ENCODE assay signal across 9 mouse cellular contexts in the genomic region with DNA sequence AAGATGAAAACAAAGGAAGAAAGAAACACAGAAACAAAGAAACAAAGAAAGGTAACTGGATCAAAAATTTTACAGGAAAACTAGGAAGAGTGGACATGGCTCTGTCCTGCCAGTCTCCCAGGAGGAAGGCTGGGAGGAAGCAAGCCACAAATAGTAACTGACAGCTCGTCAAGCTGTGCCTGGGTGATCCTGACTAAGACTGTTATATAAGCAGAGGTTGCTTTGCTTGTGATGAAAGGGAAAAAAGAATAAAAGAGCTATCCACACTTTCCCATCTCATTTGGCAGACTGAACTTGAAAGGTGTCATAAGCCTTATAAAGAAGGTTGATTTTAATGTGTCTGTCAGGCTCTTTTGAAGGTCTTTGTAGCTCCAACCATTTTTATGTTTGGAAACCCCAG.
DNase-seq lines count a peak whose midpoint lies in the region; ATAC-seq and TF ChIP-seq lines count a peak whose summit lies in the region.
"Had no signal": no experiment of that assay in that cellular context is flagged by ENCODE, and none has a peak within 500 bp of the region (broad histone marks: within the 10 kb centered on the region; RNA-seq: fewer than 3 reads in every experiment).

No protein-coding gene starts in this region.

- no peak overlapping the region for H3K4me3 ChIP-seq in lung, postnatal 0 days (ENCODE audit: low read depth, low read length)
- H3K4me3 ChIP-seq in kidney, embryonic 15.5 days (replicated peaks): no peak overlapping the region

- no peak overlapping the region for H3K27ac ChIP-seq in lung, postnatal 0 days (ENCODE audit: low read length)
- no peak overlapping the region for H3K27ac ChIP-seq in kidney, embryonic 15.5 days

- TF ChIP-seq EP300 in lung, postnatal 0 days (IDR thresholded peaks at IDR 0.05): no peak

- no peaks in the 10 kb centered on the region for H3K9me3 ChIP-seq in lung, postnatal 0 days (ENCODE audit: low read length)
- no peaks in the 10 kb centered on the region for H3K9me3 ChIP-seq in kidney, embryonic 15.5 days (replicated peaks)

- H3K4me1 ChIP-seq in lung, postnatal 0 days (ENCODE audit: insufficient read depth, low read depth, low read length): no peaks in the 10 kb centered on the region
- H3K4me1 ChIP-seq in kidney, embryonic 15.5 days: no peaks in the 10 kb centered on the region

- no peaks in the 10 kb centered on the region for H3K36me3 ChIP-seq in lung, postnatal 0 days (ENCODE audit: insufficient read depth, low read length)
- no peaks in the 10 kb centered on the region for H3K36me3 ChIP-seq in kidney, embryonic 15.5 days

- no peak overlapping the region for H3K4me2 ChIP-seq in lung, postnatal 0 days (replicated peaks; ENCODE audit: low read depth, low read length)
- H3K4me2 ChIP-seq in kidney, embryonic 15.5 days: no peak overlapping the region
- H3K4me2 ChIP-seq: lung, embryonic 14.5 days had no signal

- peak; percentile 11 to 46 for DNase-seq in adrenal gland, adult (ENCODE audit: inconsistent age in 2 of 2, low spot score in 1 of 2)
- DNase-seq in adrenal gland, postnatal 25 days: no peak
- DNase-seq in lung, postnatal 36 days: peak; percentile 3
- no peak for DNase-seq in lung, postnatal 0 days (ENCODE audit: low spot score)
- peak; percentile 17 to 40 for DNase-seq in heart, adult 9 months (ENCODE audit: low spot score in 2 of 2)
- DNase-seq in right cerebral cortex, postnatal 36 days (ENCODE audit: low spot score in 2 of 2): peak; percentile 43 to 74
- DNase-seq: lung, embryonic 14.5 days had no signal

- 30% methylated on average over 1 of the region's 1 CpGs for WGBS in lung, postnatal 0 days
- WGBS in kidney, embryonic 15.5 days: 38% methylated on average over 1 of the region's 1 CpGs

- H3K9ac ChIP-seq in lung, postnatal 0 days (replicated peaks; ENCODE audit: low read depth): no peak overlapping the region
- H3K9ac ChIP-seq in kidney, embryonic 15.5 days: no peak overlapping the region
- H3K9ac ChIP-seq: lung, embryonic 14.5 days had no signal

- TF ChIP-seq CTCF in lung, postnatal 0 days (IDR thresholded peaks at IDR 0.05): no peak

- no peak for ATAC-seq in lung, postnatal 0 days
- no peak for ATAC-seq in inflammation-experienced regulatory T-cells, adult 6 months
- no peak for ATAC-seq in kidney, embryonic 15.5 days (replicated peaks; ENCODE audit: low FRiP score)

- no peaks in the 10 kb centered on the region for H3K27me3 ChIP-seq in lung, postnatal 0 days (replicated peaks; ENCODE audit: insufficient read depth, low read length)
- no peaks in the 10 kb centered on the region for H3K27me3 ChIP-seq in kidney, embryonic 15.5 days

Comparison
In these comparisons a context has a peak if more than half of its experiments do, and no peak if none do; other contexts are left out.
1. DNase-seq: peak in adrenal gland, adult (2 of 2), lung, postnatal 36 days (single experiment), heart, adult 9 months (2 of 2) and right cerebral cortex, postnatal 36 days (2 of 2); none in adrenal gland, postnatal 25 days (single experiment) and lung, postnatal 0 days (single experiment).